Mouse (Mus musculus) testis, adult 2 months (tissue): ENCODE results near the gene Gm45062. TPM values are rescaled to one million over a fixed set of nuclear protein-coding genes. Genes with fewer than 3 reads are reported as not detected.

Experiments
- H3K27ac ChIP-seq: fragments of 200-500 bp; 2 replicates; pipeline ENCODE4 v1.5.1; 2012; ENCODE audit warnings: low read depth, low read length; ENCODE audit not compliant: control insufficient read depth, insufficient read depth
- H3K27me3 ChIP-seq: fragments of 200-500 bp; 2 replicates; pipeline ENCODE4 v1.6.1; 2012; ENCODE audit warnings: mild to moderate bottlenecking, low read length, moderate library complexity; ENCODE audit not compliant: control insufficient read depth, insufficient read depth
- H3K36me3 ChIP-seq: fragments of 200-500 bp; 2 replicates; pipeline ENCODE4 v1.6.1; 2012; ENCODE audit warnings: mild to moderate bottlenecking, low read length; ENCODE audit not compliant: control insufficient read depth, insufficient read depth
- H3K4me1 ChIP-seq: fragments of 200-500 bp; 2 replicates; pipeline ENCODE4 v1.6.1; 2012; ENCODE audit warnings: low read length; ENCODE audit not compliant: control insufficient read depth, insufficient read depth
- H3K4me3 ChIP-seq: fragments of 200-500 bp; 2 replicates; pipeline ENCODE4 v1.5.1; 2012; ENCODE audit warnings: low read depth, mild to moderate bottlenecking, low read length, moderate library complexity, mixed read lengths; ENCODE audit not compliant: control insufficient read depth
- CTCF ChIP-seq: fragments of 200-500 bp; IDR thresholded peaks from 2 replicates; pipeline ENCODE4 v1.5.1; 2012; ENCODE audit warnings: low read depth, mild to moderate bottlenecking, inconsistent platforms, low read length, moderate library complexity; ENCODE audit not compliant: control insufficient read depth, insufficient read depth, insufficient replicate concordance
- POLR2A ChIP-seq: fragments of 200-500 bp; IDR thresholded peaks from 2 replicates; pipeline ENCODE4 v1.6.1; 2012; ENCODE audit warnings: low read depth, mild to moderate bottlenecking, inconsistent platforms, low read length, moderate library complexity; ENCODE audit not compliant: control insufficient read depth
- polyA plus RNA-seq: library from polyadenylated mRNA; depleted of rRNA; stranded (reverse); fragments of >200 nt; gene quantifications from 2 replicates; pipeline ENCODE4 v1.2.3, GENCODE M21; 2012

Gm45062 gene
- polyA plus RNA-seq, 1 experiment = 4.6 TPM

DNA sequence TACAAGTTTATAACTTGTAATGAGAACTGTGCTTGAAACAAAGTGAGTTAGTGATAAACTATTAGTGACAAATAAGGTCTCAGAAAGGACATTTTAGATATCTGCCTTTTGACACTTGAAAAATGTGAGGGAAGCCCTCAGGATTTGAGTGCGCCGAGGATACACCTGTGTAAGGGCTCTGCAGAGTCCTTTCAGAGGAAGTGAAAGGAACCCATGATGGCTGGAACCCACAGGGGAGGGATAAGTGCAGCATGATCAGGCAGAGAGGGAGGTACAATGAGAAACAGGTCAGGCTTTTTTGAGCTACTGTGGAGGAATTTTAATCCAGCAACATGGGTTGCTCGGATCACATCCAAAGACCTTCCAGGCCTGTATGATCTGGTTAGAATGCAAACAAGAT is 239.7 kb downstream of the Gm45062 start:
- no peak overlapping the region for H3K27ac ChIP-seq
- no peaks in the 10 kb centered on the region for H3K36me3 ChIP-seq
- no peak for TF ChIP-seq POLR2A
- TF ChIP-seq CTCF = no peak
- no peaks in the 10 kb centered on the region for H3K27me3 ChIP-seq
- H3K4me1 ChIP-seq = no peaks in the 10 kb centered on the region
- H3K4me3 ChIP-seq = no peak overlapping the region

DNA sequence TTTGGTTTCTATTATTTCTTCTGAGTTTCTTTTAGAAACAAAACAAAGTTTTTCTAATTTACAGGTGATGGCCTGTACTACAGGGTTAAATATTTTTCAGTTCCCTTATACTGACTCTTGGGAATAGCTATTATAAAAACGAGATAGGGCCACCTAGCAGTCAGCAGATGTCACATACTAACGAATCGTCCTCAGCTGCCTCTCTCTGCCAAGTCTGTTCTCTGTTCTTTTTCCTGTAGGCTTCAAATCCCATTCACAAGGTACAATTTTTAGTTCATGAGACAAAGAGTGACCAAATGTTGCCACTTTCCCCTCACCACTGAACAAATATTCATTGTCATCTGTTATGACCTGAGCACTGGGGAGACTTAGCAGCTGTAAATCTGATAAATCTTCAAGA is 244.7 kb downstream of the Gm45062 start:
- H3K36me3 ChIP-seq = no peaks in the 10 kb centered on the region
- TF ChIP-seq POLR2A (no peak), CTCF (no peak)
- no peaks in the 10 kb centered on the region; the same call in 1 of the 2 replicates for H3K4me1 ChIP-seq

DNA sequence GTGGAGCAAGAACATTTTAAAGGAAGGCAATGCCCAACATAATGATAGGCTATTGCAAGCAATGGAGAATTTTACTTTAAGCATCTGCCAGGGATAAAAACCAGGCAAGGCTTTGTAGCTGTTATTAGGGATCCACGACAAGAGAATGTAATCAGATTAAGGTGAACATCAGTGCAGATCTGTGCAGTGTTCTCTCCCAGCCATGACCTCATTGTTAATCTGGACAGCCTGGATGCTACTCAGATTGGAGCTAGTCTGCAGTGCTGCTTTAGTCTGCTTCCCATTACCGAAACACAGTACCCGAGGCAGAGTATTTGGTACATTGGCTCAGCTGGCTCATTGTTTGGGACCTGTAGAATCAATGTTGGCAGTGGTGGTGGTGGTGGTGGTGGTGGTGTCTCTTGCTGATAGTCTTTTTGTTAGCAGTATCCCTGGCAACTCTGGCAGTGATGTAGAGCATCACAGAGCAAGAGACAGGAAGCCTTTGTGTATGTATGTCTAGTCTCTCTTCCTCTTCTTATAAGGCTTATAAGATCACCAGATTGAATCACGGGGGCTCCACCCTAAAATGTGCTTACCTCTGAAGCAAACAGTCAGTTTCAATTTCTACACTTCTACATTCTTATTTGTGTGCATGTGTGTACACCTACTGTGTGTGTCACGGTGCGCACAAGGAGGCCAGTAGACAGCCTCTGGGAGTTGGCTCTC is 245.4 kb downstream of the Gm45062 start:
- no peak for TF ChIP-seq POLR2A
- Histone ChIP-seq H3K4me1 (no peaks in the 10 kb centered on the region; the same call in 1 of the 2 replicates), H3K36me3 (no peaks in the 10 kb centered on the region), H3K27me3 (no peaks in the 10 kb centered on the region), H3K4me3 (no peak overlapping the region), H3K27ac (no peak overlapping the region)

More for the DNA sequence above, 244.7 kb downstream of the Gm45062 start:
- Histone ChIP-seq H3K4me3 (no peak overlapping the region), H3K27me3 (no peaks in the 10 kb centered on the region), H3K27ac (no peak overlapping the region)

DNA sequence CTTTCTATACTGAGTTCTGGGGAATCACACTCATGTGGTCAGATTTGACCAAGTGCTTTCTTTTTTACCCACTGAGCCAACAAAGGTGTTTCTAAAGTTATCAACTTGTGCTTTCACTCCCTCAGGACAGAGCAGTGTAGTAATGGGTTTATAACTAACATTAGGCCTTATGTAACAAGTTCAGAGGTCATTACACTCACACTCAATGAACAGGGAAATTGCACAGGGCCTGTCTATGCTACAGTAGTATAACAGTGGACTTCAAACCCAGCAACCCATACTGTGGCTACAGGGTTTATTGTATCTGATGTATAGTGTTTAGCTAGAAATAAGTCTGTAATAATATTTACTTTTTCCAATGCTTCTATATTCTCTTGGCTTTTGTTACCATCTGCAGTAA is 247.4 kb downstream of the Gm45062 start:
- Histone ChIP-seq H3K36me3 (no peaks in the 10 kb centered on the region), H3K4me1 (peaks cover 2% of the 10 kb centered on the region), H3K27ac (no peak overlapping the region), H3K4me3 (no peak overlapping the region), H3K27me3 (no peaks in the 10 kb centered on the region)
- TF ChIP-seq POLR2A (no peak), CTCF (no peak)

DNA sequence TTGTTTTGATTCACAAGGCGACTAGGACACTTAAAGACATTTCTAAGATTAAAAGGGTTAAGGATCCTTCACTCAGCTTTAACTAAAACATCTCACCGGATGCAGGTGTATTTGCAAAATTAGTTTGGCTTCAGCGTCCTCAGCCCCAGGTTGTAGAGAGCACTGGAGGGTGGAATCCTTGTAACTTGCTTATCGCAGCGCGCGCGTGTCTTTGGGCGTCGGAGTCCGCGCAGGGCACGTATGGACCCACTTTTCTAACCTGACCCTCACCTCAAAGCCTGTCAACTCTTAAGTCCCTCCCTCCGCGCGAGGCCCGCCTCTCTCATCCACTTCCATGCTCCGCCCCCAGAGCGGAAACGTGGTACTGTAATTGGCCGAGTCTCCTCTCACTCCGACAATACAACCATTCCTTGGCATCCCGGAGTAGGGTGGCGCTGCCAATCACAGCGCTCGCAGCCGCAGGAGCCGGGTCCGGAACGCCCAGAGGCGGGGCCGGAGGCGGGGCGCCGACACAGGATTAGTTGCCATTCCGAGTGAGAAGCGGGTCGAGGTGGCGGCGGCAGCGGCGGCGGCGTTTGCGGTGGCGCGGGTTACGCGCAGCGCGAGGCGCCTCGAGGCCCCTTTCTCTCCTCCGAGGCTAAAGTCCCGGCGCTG is 249.8 kb downstream of the Gm45062 start:
- Histone ChIP-seq H3K27ac (peak overlapping the region; percentile 97), H3K27me3 (no peaks in the 10 kb centered on the region)

DNA sequence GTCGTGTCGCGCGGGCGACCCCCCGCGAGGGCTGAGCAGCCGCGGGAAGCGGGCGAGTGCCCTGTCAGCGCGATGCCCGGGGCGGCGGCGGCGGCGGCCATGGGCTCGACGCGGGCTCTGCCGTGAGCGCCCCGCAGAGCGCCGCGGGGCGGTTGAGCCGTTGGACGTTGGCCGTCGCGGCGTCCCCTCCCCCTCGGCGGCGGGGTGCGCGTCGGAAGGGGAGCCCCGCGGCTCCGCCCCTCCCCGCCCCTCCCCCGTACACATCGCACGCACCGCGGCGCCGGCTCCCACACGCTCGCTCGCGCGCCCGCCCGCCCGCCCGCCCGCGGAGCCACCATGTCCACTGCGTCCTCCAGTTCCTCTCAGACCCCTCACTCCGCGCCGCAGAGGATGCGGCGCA is 250.3 kb downstream of the Gm45062 start, which contains the start of gene Glcci1:
Glcci1 (plus strand) TSS at position 50 of the 400 bp plus-strand sequence.
- Histone ChIP-seq H3K4me3 (peak within 1 kb of the TSS; percentile 95), H3K4me1 (peaks cover 2% of the 10 kb centered on the region), H3K36me3 (no peaks in the 10 kb centered on the region), H3K27me3 (no peaks in the 10 kb centered on the region), H3K27ac (peak within 1 kb of the TSS; percentile 97)
- TF ChIP-seq POLR2A = no peak
- TF ChIP-seq CTCF = no peak

More for the DNA sequence above, 249.8 kb downstream of the Gm45062 start:
- TF ChIP-seq POLR2A (peak; percentile 85), CTCF (no peak)
- Histone ChIP-seq H3K4me3 (peak overlapping the region; percentile 95), H3K4me1 (peaks cover 2% of the 10 kb centered on the region), H3K36me3 (no peaks in the 10 kb centered on the region)

DNA sequence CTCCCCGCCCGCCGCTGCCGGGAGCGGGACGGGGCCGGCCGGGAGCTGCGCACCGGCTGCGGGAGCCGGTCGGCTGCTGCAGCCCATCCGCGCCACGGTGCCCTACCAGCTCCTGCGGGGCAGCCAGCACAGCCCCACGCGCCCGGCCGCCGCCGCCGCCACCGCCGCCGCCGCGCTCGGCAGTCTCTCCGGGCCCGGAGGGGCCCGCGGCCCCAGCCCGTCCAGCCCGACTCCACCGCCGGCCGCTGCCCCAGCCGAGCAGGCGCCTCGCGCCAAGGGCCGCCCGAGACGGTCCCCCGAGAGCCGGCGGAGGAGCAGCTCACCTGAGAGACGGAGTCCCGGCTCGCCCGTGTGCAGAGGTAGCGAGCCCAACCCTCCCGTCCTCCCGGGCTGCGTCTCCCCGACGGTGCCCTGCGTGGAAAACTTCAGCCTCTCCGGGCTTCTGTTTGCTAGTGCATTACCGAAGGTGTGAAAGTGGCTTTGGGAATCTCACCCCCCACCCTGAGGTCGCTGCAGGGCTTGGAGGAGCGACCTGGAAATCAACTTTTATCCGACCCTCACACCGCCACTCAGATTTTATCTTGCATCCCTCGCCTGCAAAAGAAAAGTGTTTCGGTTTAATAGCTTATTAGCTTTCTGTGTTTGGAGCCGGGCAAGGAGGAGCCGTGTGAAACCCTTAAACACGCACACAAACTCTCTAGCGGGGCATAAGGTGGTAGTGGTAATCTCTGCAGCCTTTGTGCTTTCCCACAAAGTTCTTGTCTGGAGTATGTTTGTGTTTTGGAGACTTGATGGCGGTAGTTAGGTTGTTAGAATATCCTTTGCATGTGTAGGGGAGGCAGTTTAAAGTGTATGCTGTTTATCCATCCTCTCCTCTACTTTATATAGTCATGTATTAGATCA is 251.0 kb downstream of the Gm45062 start:
- Histone ChIP-seq H3K4me1 (peaks cover 2% of the 10 kb centered on the region), H3K36me3 (no peaks in the 10 kb centered on the region), H3K27me3 (no peaks in the 10 kb centered on the region), H3K27ac (peak overlapping the region; percentile 91), H3K4me3 (peak overlapping the region; percentile 95)
- no peak for TF ChIP-seq POLR2A
- TF ChIP-seq CTCF = no peak
